Mouse (Mus musculus): ENCODE data around the gene Dcaf15.

Gene Dcaf15

GRCm38 (mm10) chr8:84066291-84066930, 38.2 kb downstream of the Dcaf15 start, which contains the start of gene Rfx1:
Rfx1 (plus strand) TSS chr8:84066834.
- DNase-seq (ENCODE audit: low spot score in 2 of 2): peak; percentile 95 to 99

DNA sequence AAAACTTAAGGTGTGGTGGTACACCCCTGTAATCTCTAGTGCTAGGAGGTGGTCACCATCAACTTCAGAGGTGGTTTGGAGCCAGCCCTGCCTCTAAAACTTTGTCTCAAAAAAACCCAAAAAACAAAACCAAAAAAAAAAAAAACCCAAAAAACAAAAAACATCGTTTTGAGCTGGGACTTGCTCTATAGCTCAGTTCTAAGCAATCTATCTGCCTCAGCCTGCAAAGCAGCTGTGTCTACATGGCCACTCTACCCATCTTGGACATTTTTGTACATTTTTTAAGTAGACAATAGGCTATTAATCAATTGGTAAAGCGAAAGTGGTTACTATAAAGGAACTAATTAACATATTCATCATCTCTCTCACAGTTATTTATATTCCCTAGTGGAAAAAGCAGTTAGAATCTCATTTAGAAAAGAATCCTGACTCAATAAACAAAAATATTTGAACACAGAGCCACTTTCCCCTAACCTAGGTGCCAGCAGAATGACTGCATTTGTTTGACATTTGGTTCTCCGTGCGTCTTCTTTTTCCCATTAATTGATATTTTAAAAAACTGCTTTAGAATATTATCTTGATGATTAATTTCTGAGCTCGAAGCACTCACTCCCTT, 39.0 kb downstream of the Dcaf15 start:
- no peak for DNase-seq (ENCODE audit: low spot score in 2 of 2)

GRCm38 (mm10) chr8:84065037-84065436, 39.5 kb downstream of the Dcaf15 start, which contains the start of gene Gm10643:
Gm10643 (minus strand) TSS chr8:84065137.
- no peak for DNase-seq (ENCODE audit: low spot score in 2 of 2)

DNA sequence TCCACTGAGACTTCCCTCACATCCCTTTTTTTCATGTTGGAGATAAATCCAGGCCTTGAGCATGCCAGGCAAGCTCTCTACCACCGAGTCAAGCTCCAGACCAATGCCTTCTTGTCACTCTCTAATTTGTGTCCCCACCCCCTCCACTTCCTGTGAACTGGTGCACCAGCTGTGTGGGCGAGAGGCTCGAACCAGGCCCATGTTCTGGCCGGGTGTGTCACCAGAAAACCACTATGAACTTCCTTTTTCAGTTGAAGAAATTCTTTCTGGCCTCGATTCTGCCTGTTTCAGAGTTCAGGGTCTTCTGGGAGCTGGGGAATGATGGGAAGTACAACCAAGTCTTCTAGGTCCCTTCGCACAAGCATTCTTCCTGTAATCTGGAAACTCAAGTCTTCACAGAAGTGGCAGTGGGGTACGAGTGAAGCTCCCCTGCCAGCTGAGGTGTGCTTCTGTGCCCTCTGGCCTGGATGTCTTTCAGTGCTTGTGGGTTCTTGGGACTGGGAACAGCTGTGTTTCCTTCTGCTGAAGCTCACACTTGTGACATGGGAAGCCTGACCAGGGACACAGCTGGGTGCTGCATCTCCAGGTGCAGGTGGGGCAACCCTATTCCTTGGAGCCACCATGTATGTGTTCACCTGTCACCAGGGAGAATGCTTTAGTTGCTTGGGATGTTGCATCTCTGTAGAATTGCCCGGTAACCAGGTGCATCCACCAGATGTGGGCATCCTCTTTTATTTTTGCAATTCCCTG, 40.5 kb downstream of the Dcaf15 start:
- DNase-seq (ENCODE audit: low spot score in 2 of 2): peak; percentile 78 to 81

- no peak for DNase-seq (ENCODE audit: low spot score in 2 of 2)
These were observed 44.3 kb downstream of the Dcaf15 start for GRCm38 (mm10) chr8:84060245-84060644.

DNA sequence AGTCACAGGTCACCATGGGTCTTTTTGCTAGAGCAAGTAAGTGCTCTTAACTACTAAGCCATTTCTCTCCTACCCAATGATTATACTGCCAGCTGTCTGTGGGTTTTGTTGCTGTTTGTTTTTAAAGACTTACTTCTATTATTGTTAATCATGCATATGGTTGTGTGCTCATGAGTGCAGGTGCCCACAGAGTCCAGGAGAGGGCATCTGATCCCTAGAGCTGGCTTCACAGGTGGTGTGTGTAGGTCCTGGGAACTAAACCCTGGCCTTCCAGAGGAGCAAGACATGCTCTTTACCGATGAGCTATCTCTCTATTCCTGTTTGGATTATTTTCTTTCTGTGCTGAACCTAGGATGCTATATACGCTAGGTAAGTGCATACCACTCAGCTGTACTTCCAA, 45.3 kb downstream of the Dcaf15 start:
- DNase-seq (ENCODE audit: low spot score in 2 of 2): no peak

- no peak for DNase-seq (ENCODE audit: low spot score in 2 of 2)
These were observed 46.7 kb downstream of the Dcaf15 start for GRCm38 (mm10) chr8:84057827-84058226.

GRCm38 (mm10) chr8:84053229-84053628, 51.3 kb downstream of the Dcaf15 start:
- DNase-seq (ENCODE audit: low spot score in 2 of 2): no peak

GRCm38 (mm10) chr8:84052746-84053145, 51.8 kb downstream of the Dcaf15 start:
- DNase-seq (ENCODE audit: low spot score in 2 of 2): no peak

DNA sequence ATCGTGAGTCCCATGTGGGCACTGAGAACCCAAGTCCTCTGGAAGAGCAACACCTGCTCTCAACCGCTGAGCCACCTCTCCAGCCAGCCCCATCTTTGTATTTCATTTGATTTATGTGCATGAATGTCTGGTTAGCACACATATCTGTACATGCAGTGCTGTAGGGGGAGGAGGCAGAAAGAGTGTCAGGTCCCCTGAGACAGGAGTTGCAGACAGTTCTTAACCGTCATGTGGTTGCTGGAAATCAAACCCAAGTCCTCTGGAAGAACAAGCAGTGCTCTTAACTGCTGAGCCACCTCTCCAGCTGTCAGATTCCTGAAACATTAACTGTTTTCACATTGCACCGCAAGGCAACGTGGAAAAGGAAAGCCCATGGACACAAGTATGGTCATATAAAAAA, 56.4 kb downstream of the Dcaf15 start:
- no peak for DNase-seq (ENCODE audit: low spot score in 2 of 2)

All from thymus, postnatal 10 days (tissue).